Mouse (Mus musculus) lung, postnatal 4 days (tissue): ENCODE measurements around the gene Ispd.

Source experiments
- DNase-seq, 2 experiments: peaks; one replicate each; pipeline ENCODE4 v3.0.0; 2021

The Ispd gene

DNA sequence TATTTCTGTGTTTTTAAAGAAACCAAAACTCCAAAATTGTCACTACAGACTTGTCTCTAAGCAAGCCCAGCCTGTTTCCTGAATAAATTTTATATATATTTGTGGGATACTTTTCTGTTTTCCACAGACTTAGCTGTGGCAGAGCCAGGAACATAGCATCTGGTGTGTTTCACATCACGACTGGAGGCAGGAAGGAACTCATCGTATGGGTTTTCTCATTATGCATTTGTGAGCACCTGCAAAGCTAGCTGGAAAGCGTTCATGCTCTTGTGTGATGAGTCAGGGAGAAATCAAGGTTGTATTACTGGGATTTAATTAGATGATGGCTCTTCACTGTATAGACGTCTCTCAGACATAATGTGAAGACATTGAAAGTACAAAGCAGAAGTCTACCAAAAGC is 90.2 kb downstream of the Ispd start:
- no peak for DNase-seq

DNA sequence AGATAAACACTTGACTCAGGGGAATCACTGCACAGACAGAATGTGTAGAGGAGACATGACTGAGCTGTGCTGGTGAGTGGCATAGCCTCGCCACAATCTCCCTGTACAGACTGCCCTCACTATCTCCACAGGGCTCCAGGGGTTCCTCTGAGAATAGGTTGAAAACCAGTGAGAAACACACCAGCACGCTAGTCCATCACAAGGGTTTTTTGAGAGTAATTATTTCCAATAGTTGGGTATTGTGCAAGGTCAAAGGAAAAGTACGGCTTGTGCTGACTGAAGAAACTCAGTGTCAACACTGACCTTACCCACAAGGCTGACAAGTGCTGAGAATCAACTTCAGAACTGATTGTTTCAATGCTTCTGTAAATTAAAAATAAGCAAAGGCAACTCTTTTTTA is 92.9 kb downstream of the Ispd start:
- DNase-seq: no peak

DNA sequence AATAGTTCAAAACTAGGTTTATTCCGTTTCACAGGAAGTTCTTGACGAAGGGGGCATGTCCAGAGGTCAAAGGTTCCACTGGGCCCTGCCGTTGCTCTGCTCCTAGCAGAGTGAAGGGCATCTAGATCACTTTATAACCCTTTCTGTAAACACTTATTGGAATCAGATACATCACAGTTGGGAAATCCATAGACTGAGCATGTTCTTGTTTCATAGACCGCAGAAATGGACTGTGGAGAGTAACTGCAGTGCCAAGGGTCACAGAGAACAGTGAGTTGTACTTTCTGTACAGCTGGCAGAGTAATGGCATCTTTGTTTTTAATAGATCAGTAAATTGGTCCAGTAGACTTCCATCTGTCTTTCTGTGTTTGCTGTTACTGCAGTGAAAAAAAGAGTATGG is 94.0 kb downstream of the Ispd start:
- no peak for DNase-seq

DNA sequence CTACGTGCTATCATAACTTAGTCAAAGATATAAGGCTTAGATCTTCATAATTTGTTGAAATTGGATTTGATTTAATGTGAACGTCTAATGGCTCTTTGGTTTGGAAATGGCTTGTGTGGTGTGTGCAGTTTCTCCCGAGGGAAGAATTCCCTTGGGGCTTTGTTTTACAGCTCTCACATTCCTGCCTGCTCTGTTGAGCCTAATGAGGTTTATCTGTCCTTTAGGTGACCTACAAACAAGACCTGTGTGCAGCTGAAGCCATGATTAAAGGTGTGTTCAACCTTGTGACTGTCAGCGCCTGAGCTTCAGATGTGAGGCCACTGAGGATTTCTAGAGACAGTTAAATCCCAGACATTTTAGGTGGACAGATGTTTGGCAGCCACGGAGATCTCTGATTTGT is 95.2 kb downstream of the Ispd start:
- no peak for DNase-seq

DNA sequence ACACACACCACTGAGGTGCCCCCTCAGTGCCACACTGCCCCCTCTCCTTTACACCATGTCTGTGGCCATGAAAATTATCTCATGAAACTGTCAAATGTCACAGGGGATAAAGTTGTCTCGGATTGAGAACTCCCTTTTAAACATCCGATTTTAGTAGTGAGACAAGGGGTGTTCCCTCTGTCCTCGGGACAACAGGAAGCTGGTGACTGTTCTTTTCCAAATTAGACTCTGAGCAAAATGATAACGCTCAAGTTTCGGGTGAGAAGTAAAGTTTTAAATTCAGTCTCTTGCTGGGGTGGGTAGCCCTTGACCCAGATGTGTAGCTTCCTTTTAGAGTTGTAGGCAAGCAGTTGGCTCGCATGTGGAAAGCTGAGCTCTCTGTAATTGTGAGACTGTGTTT is 96.3 kb downstream of the Ispd start:
- DNase-seq: no peak

DNA sequence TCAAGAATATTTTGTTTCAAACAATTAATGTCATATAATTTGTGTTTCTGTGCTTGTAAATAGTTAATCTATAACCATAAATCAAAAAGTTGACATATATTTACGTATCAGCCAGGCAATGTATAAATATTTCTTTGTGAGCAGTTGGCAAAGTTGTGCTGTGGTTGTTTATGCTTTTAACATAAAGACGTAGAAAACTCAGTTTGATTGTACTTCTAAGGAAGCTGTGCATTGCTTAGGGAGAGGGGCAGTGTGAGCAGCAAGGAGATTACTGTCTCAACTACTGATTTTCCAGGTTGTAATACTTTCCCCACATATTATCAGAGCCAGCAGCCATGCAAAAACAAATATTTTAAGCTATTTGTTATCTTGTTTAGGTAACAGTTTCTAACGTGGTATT is 96.7 kb downstream of the Ispd start:
- DNase-seq: no peak

DNA sequence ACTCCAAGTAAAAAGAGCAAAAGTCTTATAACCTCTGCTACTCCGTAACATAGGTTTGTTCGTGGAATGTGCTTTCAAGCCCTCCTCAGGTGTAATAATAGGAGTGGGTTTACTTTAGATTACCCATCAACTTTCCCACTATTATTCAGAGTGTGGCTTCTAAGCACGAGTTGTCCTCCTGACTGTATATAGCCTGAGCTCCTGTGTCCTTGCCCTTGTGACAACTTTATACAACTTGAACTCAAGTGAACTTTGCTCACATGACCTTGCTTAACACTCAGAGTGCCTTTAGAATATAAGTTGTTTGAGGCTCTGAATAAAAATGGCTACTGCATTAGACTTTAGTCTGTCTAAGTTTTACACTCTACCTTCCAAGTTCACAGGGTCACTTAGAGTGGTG is 100.5 kb downstream of the Ispd start:
- no peak for DNase-seq

DNA sequence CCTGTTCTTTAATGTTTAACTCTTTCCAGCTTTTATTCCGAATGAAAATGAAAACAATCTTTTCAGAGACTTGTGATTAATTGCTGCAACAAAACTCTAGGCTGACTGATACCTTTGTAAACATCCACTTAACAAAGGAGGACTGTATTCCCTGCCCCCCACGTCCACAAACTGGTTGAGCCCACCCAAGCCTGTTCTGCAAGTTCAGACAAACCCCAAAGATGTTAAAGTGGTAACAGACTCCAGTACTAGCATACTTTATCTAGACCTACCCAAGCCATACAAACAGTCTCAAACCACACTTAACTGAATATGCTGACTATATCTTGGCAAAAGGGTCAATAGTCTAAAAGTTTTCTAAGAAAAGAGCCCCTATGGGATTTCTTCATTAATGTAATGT is 102.1 kb downstream of the Ispd start:
- DNase-seq: no peak

DNA sequence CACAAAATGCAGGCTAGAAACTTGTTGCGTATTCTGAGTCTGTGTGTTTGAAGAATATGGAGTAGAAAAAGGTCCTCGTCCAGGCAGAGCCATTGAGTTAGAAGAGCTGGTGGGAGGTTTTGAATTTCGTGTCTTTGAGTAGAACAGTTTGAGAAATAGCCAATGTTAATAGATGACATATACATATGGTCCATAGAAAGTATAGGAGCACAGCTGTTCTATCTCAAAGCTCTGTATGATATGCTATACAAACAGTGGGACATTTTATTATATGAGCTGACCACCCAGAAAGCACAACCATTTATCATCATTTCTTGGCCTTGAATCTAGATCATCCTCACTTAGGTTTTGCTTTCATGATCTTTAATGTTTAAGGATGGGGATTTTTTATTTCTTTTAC is 116.3 kb downstream of the Ispd start:
- no peak for DNase-seq

DNA sequence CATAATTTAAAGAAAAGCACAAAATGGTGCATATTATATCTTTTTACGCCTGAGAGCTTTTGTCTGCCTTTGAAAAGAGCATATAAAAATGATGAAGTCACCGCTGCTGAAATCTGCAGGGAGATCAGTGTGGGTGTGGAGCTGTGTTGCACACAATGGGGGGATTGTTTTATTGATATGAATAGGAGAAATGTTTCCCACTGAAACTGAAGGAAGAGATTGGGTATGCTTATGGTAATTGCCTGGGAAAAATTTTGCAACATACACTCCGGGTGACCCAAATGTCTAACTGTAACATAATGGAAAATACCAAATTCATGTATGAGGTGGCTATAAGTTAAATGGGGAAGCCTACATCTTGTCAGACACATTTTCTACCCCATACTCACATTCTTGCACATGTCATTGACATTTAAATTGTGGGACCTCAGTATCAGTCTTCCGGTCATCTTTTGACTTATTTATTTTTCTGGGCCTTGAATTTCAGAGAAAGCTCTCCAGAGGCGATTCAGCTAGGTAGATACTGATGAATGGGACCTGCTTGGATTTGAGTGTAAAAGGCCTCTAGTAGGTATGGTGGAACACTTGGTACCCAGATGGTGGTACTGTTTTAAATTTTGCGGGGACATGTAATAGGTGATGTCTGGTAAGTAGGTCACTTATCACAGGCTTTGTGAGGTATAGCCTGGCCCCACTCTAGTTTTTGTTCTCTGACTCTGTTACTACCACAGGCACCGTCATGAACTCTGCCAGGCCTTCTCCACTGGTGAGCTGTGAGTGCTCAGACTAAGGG is 126.1 kb downstream of the Ispd start:
- no peak for DNase-seq

DNA sequence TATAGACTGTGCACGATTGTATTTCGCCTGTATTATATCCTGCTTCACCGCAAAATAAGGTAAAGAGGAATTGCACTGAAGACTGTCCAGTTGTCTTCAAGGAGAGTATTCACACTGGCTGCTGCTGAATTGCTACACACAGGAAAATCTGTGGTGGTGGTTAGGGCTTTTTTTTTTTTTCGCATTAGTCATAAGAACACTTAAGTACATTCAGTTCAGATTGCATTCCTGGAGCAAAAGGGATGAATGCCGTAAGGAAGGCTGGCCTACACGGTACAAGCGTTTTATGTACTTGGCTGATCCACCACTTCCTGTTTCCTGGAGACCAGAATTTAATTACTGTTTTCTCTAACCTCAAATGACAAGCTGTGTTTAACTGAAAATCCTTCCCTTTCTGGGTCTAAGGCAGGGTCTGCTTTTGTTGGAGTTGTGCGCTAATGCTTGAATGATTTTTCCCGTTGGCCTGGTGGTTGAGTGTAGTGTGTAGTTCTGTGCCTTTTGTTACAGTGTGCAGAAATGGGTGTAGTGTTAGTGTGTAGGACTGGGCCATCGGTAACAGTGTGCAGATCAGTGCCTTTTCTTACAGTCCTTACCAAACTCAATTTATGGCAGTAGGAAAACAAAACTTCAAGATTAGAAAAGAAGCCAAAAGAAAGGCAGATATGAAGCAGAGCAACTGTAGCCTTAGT is 128.8 kb downstream of the Ispd start:
- DNase-seq: no peak

DNA sequence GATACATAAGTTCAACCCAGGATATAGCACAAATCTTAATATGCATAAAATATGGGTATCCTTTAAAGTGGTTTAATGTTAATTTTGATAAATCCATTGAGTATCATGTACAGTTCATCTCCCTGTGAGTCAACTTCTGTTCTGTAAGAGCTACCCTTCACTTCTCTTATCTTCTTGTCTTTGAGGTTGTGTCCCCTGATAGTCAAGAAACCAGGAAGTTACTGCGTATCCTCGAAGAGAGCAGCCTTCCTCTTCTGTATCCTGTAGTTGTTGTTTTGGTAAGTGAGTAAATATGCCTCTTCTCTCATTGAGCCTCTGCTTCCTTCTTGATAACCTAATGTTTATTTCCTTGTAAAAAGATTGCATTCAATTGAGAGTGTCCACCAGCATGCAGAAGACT is 140.5 kb downstream of the Ispd start:
- DNase-seq: no peak

DNA sequence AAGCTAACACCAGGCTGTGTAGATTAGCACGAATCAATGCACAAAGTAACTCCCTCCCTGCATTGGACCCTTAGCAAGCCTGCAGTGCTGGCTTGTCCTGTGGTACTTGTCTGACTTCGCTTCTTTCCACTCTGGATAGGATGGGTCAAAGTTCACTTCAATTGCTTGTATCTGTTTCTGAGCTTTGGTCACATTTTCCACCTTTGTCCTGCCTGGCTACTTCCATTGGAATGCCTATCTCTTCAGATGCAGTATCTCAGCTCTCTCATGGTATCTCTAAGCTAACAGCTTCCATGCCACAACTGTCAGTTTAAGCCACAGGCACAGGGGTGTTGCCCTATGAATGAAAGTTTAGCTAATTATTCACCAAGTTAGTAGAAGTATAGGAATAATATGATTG is 142.3 kb downstream of the Ispd start:
- DNase-seq: no peak

DNA sequence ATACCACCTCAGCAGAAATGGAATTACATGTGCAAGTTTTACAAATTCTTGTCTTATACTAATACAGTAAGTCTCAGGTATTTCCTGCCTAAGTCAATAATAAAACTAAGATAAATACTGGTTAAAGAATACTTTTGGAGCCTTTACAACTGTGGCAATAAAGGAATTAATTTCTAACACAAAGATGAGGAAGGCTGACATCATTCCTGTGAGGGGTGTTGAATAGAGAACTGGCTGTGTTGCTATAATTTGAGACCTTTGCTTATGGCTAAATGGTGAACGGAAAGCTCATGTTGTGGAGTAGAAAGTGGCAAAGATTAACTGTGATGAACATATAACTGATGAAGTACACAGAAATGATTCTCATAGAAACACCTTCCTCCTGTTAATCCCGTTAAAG is 149.7 kb downstream of the Ispd start:
- DNase-seq: no peak

DNA sequence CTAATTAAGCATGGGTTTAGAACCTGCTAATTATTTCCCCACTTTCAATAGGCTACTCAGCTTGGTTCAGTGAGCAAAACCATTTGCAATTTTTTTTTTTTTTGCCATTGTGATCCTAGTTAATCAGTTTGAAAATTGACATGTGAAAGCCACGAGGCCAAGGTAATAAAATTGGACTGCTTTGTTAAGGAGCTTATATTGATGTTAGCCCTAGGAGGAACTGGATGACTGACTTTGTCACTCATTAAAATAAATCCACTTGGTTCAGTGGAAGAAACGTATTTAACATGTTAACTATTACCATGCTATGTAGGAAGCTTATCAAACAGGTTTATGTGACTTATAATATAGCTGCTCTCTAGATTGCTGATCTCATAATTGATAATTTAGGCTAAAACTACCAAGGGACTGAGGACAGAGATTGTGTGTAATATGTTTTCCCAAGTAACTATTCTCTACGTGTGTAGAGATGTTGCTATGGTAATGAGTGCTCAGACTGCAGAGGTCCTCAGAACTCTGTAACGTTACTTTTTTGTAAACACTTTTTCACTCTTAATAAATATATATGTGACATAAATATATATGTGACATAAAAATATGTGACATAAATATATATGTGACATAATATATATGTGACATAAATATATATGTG is 150.3 kb downstream of the Ispd start:
- no peak for DNase-seq

DNA sequence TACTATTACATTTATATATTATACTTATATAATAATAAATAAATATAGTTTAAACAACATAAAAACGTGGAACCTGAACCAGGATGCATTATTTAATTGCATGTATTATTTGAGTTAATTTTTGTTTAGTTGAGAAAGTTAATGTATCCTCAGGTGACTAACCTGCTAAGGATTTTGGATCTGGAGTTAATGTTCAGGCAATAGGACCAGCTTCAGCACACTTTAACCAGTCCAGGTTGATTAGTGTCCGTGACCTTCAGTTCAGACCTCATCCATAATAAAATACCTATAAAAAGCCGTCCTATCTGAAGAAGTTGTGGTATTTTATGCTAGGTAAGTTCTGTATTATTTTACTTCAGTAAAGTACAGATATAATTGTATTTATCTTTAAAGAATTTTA is 151.3 kb downstream of the Ispd start:
- DNase-seq: no peak

DNA sequence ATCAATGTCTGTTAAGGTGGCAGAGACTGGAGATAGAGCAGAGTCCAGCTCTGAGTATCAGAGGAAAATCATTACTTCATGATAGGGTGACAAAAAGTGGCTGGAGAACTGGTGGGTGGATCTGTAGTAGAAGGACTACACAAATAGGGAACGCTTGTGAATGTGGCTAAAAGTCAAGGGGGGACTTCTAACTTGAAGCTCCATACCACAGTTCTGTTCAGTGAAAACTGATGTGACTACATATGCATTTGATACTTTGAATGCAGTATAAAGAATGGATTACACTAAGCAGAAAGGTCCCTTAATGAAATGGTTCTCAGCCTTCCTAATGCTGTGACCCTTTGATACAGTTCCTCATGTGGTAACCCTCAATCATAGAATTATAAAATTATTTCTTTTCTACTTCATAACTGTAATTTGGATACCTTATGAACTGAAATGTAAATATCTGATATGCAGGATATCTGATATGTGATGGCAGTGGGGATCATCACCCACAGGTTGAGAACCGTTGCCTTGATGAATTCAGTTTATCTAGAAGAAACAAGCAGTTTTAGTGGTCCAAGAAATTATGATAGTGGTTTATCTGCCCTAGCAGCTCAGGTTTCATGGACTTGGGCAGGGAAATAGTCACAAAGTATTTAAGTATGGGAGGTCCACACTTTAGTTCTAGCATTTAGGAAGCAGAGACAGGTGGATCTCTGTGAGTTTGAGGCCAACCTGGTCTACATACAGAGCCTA is 152.1 kb downstream of the Ispd start:
- no peak for DNase-seq

DNA sequence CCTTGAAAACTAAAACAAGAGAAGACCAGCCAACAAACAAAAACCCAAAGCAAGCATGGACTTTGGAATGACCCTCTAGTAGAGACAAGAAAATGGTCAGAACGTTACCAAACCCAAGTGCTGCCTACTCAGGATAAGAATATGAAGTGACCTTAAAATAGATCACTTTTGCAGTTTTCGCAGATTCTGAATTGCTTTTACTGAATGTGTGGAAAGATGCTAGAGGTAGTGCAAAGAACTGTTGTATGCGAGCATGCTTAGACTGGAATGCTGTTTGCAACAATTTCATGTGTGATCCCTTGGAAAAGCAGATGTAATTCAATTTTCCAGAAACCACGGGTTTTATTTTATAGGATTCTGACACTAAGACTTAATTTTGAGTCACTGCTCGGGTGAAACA is 153.3 kb downstream of the Ispd start:
- DNase-seq: no peak

DNA sequence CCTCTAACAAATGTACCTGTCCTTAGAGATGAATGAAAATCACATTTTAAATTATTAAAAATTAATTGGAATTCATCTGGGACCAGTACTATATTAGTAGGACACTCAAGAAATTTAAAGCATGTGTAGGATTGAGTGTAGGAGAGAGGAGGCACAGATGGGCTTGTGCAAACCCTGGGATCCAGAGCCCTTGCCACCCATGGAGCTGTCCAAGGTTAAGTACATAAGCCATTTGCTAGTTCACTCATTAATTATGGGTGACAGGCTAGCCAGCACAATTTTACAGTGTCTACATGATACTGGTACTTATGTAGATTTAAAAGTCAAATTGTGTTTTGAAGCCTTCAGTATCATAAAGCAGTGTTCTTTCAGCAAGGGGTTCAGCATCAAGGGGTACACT is 164.1 kb downstream of the Ispd start:
- DNase-seq: no peak

DNA sequence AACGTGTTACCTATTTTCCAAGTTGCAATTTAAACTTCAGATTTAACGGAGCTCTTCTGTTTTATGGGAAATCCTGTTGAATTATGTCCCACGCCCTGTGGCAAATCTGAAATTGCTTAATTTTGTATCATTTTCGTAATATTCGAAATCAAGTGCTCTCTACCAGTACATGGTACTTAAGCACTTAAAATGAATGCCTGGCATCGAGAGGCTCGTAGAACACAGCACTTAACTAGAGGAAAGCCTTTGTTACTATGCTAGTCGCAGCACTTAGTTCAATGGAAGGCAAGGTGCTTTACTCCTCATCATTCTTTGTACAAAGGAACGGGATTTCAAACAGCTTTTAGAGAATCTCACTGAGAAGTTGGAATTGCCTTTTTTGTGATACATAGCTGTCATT is 168.2 kb downstream of the Ispd start:
- no peak for DNase-seq

DNA sequence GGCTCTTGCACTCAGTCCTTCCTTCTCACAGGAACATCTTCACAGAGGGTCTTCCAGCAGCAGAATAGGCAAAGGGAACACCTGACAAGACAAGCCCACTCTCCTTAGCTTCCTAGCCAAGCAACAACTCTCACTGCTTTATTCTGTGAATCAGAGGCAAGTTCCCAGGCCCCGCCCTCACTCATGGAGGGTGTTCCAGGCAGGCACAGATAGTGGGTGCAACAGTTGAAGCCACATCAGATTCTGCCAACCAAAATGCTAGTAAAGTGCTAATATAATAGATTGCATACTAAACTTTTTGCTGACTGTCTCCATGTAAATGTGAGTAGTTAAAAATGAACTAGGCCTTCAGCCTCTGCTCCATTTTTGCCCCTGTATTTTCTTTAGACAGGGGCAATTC is 173.4 kb downstream of the Ispd start:
- DNase-seq: no peak

DNA sequence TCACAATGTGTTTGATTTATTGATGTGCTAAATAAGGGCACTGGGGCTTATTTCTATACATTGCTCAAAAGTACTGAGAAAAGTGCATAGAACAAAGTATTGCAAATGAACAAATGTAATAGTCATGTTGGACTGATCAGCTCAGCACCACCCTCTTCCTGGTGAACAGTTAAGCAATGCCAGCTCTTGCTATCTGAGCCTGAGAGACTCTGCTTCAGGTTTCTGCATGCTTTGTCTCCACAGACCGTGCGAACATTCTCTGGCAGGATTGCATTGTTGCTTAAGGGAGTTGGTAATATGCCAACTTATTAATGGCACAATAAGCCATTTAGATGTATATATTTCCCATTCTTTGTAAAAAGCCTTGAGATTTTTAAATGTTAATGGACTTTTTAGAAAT is 182.9 kb downstream of the Ispd start:
- no peak for DNase-seq

DNA sequence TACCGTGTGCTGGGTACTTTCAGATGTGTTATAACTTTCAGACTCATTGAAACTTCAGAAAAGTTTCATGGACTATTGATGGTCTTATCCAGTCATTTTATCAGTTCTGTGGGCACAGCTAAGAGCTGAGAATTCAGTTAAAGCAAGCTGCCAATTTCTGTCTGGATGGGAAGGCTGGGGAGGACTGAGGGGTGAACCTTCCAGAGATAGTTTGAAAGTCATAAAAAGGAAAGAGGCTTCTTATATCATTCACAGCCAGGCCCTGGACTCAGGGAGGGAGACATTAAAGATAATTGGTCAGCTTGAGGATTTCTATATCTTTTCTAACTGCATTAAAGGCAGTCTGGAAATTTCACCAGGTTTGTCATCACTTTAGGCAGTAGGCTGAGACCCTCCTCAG is 185.7 kb downstream of the Ispd start:
- DNase-seq: no peak
